Mouse (Mus musculus): ENCODE measurements at regions not wholly inside any gene's neighbourhood (a gene's known extent, or its start where the extent isn't known, plus 50 kb on each side); places are given as distances from the start of the nearest gene placed in this dataset.

DNA sequence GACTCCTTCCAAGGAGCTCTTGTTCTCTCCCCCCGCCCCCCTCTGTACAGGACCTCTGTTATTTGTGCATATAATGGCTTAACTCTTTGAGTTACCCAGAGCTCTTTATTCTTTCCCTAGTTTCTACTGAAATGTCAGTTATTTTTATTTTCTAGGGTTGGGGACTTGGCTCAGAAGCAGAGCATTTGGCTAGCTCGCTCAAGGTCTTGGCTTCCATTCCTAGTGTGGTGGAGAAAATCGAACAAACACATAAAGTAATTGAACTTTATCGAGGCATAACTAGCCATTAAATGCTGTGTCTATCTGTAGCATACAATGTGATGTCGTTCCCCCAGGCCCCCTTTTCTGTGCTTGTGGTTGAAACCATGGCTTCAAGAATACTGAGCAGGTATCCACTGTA, 716.5 kb upstream of the Car8 start:
- DNase-seq: no peak

DNA sequence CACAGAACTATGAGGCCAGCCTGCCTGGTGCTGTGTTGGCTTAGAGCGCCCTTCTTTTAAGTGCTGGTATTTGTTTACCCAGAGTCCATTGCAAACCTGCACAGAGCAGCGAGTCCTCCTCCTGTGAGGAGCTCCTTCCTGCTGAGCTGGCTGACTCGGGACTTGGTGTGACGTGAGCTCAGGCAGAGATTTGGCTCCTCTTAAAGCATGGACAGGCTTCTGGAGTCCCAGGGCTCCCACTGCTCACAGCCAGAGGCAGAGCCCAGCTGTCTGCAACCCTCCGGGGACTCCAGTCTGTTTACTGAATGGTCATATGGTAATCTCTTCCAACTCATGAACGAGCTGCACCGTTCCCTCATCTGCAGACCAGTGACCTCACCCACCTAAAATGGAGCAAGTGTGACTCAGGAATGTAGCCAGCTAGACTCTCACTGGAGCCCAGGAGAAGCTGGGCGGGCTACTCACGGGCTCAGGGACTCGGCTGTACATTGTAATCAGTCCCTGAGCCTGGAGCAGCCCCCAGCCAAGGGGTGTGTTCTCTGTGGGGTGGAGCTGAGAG, 715.6 kb upstream of the Car8 start:
- DNase-seq: peak; percentile 48 to 57

DNA sequence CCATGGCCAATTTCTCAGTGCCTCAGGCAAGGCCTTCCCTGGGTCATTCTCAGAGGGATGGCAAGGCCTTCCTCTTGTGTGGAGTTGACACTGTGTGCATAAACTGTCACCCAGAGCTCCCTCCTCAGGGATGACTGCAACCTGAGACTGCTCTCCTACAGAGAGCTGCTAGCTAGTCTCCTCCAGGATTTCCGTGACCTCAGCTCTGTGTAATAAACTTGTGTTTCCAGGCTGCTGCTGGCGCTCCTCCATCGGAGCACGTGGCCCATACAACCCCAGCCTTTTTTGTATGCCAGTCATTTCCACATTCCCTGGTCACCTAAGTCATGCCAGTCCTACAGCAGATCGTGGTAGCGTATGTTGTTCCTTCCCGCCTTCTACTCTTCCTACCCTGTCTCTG, 714.3 kb upstream of the Car8 start:
- DNase-seq: no peak

DNA sequence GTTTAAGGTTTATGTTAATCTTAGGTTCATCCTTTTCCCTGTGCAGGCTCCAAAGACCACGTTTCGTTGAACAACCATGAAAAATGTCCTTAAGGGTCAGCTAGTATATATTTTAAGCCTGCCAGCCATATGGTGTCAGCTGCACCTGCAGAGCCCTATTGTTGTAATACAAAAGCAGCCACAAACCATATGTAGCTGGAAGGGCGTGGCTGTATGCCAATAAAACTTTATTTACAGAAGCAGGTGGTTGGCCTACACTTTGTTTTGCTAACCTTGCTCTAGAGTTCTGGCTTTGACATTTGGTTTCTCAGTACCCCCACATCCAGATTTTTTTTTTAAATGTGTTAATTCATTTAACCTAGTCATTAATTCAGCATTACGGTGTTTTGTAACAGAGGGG, 711.1 kb upstream of the Car8 start:
- DNase-seq: no peak

DNA sequence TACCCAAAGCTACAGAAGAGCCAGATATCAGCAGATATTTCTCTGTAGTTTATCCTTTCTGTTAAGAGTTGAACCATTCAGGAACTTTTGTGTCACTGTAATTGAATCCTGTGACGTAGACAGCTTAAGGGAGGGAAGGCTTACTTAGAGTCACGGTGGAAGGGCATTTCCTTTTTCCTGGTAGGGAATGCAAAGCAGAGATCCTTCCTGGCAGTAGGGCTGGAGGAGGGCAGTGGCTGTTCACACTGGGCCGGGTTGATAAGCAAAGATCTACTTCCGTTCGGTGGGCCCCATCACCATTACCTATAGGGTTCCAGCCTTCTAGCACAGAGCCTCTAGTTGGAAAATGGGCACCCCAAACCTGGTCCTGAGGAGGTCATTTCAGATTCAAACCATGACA, 710.7 kb upstream of the Car8 start:
- no peak for DNase-seq

DNA sequence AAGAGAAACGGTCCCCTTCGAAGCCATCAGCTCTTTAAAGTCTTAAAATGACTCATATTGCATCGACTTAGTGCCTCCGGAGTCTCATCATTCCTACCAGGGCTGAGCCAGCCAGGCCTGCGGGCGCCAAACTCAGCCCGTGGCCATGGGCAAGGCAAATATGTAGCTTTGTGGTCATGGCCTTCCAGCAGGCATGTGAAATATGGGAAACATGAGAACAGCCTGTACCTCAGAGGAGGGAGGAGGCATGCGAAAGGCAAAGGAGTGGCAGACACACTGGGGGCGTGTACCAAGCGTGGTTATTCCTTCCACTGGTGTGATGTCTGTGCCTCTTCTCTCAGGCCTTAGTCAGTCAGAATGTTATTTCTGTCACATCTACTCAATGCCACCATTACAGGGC, 706.3 kb upstream of the Car8 start:
- DNase-seq: no peak

DNA sequence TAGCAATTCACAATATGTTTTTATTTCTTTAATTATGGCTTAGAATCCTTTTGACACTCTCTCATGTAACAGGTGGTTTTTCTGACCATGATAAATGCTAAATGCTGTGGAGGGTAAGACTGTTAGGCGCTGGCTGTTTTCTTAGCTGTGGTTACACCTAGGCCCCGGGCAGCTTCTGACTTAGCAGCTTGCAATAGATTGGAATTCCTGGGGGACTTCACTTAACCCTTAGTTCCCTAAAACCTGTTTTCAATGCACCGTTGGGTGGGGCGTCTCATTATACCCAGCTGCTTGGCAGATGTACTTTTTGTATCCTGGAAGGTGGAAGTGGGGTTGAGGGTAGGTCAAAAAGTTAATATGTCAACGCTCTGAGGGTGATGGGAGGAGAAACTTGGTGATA, 704.2 kb upstream of the Car8 start:
- no peak for DNase-seq

DNA sequence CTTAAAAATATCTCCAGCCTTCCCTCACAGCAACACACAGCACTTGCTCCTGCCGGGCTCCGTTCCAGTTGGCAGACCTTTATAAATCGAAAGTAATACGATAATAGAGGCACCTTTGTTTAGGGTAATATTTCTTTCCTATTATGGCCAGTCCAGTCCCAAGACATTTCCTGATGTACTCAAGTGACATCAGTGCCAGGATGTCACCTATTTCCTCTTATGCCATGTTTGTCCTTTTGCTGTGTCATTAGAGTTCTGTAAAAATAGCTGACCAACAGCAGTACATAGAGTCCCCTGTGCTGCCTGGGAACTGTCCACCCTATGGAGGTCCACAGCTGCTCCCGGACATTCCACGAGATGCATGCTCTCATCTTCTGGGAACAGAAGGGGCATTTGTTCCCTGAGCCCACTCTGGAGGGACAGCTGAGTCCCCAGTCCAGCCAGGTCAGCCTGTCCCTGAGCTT, 700.1 kb upstream of the Car8 start:
- DNase-seq: peak; percentile 62 to 72

DNA sequence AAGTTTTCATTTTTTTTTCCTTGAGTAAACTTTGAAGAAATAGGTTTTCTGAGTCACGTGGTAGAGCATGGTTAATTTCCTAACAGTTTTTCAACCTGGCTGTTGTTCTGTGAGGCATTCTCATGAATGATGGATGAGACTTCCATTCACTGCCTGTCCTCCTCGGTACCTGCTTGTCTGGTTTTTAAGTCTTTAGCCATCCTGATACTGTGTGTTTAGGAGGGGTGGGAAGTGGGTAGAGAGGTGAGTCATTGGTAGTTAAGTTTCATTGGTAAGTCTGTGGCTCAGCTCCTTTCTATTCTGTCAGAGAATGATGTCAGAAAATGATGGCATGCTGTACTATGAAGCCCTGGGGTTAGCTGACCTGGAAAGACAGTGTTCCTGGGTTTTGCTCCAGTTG, 697.1 kb upstream of the Car8 start:
- no peak for DNase-seq

DNA sequence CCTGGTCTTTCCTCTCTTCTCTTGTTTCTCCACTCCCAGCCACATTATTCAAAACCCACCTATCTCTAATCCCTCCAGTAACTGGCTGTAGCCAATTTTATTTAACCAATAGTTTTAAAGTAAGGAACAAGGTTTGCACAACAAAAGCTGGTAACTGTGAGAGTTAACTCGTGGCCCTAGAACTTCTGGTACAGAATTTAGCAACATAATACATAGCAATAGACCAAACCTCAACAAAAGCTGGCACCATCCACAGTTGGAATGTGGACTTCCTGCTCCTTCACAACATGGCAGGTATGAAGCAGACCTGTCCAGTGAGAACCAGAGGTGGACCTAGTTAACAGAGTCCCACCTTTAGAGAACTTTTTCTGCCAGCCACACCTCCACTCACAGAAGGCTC, 695.7 kb upstream of the Car8 start:
- no peak for DNase-seq

DNA sequence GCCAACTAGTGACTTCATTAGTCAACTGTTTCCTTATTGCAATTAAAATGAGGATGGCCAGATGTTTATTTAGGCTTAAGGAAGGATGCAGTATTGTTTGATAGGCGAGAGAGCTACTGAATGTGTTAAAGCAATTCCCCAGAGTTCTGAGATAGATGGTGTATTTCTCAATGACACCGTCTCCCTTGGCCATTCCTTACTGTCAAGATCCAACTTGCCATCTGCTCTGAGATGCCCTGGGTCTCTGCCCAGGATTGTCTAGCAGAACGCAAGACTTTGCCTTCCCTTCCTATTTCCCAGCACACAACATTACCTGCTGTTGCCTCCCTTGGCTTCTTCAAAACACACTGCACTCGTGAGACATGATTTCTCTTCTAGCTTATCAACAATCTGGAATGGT, 690.5 kb upstream of the Car8 start:
- no peak for DNase-seq

DNA sequence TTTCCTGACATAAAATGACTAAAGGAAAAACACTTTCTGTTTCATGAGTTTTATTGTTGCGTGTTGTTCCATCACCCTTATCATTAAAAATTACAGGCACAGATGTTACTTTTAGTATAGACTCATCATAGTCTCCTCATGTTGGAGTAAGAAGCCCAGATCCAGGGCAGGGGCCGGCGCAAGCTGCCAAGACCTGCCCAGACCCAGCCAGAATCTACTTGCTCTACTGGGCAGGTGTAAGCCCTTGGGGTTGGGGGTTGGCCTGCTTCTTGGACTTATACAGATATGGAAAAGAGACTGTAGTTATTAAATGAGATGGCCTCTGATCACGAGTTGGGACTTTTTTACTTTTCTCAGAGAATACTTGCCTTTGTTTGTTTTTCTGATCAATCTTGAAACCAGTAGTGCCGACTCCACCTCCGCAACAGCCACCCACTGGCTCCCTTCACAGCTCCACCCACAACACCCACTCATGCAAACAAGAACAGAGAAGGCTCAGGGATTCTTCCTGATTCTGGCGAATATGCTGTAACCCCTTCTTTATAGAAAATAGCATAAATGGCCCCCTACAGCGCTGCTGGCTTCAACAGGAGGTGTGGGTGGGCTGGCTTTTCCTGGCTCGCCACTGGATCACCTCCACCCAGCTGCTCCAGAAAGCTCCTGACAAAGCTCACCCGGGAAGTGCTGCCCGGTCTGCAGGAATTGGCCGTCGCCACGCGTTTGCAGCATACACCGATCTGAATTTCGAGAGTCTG, 689.9 kb upstream of the Car8 start:
- no peak for DNase-seq

DNA sequence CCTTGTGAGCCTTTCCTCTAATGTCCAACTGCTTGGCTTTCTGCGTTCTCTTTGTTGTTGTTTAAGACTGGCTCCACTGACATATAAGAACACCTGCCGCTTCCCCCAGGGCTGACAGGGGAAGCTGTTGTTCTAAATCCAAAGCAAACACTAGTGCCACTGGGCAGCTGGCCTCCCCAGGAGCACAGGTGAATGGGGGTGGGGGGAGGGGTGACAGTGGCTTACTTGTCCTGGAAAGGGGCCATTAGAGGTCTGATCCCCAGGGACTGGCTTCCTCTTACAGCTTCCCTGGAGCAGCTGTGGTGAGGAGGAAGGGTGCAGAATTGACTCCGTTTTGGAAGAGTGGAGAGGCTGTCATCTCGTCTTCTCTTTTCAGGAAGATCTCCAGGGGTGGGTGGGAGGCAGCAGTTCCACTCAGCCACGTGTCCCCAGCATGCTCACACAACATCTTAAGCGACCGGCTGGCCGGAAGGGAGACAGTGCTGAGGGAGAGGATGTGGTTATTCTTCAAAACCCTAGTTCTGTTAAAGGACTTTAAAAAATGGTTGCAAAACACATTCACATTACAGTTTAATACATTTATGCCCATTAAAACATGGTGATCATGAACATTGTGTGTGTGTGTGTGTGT, 688.5 kb upstream of the Car8 start:
- DNase-seq: no peak

DNA sequence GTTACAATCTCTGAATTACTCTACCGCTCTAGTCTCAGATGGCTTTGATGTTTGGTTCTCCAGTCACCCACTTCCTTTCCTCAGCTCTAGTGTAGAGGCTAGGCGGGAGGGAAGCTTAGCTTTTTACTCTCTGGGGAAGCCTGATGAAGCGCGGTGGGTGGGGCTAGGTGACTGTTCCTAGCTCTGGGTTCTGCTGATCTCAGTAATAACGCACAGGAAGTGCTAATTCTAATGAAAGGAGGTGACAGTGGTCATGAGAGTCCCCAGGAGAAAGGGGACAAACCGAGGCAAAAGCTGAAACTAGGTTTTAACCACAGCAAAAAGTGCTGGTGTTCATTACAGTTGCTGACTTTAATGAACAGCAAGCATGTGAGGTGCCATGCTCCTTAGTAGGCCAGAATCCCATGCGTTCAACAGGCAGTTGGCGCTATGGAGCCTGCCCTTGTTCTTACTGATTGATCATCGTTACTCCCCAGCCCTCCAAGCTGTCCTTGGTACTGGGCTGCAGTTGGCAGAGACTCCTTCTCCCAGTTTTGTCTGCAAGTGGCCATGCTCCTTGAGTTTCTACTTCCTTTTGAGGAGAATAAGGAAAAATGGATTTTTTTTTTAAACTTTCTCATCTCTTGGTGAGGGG, 687.9 kb upstream of the Car8 start:
- peak in 1 of 2 experiments; percentile 23 for DNase-seq

DNA sequence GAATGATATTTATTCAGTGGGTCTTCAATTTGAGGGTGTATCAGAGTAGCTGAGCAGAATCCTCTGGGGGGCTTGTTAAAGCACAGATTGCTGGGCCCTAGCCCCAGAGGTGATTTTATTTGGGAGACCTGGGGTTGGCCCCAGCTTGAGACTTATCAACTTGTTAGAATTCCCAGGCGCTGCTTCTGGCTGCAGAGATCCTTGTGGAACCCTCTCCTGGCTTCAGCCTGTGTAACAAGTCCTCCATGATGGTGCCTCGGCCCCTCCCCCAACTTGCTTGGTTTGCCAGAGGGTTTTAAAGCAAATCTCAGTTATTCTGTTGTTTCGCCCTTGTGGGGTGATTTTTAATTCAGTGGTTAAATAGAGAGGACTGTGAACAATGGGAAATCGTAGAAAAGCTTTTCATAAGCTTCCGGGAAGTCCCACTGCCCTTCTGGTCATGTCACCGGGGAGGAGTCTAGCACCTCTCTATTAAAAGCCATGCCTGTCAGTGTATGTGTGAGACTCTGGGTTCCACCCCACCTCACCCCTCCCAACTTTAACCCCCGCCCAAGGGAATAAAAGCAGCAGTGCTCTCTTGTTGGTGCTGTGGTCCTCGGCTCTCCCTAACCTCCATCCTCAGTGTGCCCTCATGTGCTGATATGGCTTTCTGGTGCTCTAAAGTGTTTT, 684.0 kb upstream of the Car8 start:
- DNase-seq: no peak

DNA sequence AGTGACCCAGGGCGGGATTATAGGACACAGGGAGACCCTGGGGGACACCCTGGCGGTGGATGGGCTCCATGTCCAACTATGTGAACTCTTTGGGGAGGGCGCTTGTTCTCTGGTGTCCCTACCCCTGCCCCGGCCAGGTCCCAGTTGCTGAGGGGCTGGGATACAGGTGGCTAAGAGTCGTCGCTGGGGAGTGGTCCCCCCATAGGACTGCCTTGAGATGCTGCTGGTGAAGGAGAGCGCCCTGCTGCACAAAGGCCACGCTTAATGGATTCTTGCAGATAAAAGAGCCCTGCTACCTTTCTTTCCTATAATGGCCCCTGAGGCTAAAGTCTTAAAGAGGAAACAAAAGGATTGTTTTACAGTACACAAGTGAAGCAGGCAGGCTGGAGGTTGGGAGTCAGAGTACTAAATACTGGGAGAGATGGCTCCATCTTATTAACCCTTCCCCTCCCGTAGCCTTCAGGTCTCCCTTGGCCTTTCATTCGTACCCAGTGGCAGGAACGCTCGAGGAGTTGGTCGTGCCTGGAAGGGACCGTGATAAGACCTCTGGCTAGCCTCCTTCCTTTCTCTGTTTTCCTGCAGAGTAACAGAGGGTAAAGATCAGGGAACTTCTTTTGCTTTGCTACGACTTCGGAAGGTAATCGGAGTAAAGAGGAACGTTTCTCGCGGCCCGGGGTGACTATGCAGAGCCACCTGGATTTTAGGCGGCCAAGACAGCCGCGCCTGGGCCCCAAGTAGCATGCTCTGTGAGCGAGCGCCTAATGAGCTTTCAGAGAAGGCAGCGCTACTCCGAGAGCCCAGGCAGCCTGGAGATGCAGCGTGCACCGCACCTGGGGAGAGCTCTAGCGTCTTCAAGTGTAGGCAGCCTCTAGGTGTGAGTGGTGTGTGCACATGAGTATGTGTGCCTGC, 682.9 kb upstream of the Car8 start:
- no peak for DNase-seq

DNA sequence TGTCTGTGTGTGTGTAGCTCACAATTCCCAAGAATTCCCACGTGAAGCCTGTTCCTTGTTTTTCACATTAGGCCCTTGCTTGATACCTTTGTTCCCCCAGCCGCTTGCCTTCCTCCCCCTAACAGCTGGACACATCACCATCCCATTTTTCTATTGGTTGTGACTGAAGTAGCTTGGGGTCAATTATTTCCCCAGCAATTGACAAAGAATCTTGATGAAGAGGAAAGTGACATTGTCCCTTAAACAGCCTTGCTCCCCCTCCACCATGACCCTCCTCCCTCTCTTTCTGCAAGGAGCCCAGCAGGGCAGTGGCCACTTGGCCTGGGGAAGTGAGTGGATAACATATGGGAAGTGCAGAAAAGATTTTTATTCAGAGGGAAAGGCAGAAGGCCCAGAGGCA, 681.5 kb upstream of the Car8 start:
- no peak for DNase-seq

DNA sequence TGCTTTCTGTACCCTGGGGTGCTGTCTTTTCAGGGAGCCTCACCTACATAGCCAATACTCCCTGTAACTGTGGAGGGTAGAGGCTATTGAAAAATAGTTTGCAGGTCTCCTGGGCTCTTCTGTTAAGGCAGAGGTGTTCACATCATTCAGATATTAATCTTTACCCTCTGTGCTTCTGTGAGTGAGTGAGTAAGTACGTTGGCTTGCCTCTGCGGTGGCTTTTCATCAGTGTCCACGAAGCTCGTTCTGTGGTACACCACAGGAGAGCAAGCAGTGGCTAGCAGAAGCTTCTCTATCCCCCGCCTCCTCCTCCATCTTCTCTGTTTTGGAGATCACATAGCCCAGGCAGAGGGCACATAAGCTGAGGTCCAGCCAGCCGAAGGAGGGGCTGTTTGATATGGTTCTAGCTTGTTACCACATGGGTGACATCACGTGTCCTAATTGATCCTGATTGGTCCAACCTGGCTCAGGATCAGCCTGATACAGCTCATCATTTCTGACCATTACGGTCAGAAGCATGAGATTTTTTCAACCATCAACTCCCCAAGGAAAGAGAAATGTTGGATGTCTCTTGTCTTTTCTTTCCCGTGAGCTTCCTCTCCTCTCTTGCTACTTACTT, 680.6 kb upstream of the Car8 start:
- DNase-seq: no peak
